Mouse (Mus musculus) thymus, postnatal 36 days (tissue): ENCODE results near the gene Coa4.
"Not testable (repeated sequence)": the region's sequence is repeated elsewhere in the genome, so short reads cannot be mapped to it uniquely, and the experiment has no call there.

ENCODE experiments used
- DNase-seq, 2 experiments: peaks; one replicate each; pipeline ENCODE4 v3.0.0; 2022; ENCODE audit warnings: mixed read lengths in 2 of 2

Coa4 gene

DNA sequence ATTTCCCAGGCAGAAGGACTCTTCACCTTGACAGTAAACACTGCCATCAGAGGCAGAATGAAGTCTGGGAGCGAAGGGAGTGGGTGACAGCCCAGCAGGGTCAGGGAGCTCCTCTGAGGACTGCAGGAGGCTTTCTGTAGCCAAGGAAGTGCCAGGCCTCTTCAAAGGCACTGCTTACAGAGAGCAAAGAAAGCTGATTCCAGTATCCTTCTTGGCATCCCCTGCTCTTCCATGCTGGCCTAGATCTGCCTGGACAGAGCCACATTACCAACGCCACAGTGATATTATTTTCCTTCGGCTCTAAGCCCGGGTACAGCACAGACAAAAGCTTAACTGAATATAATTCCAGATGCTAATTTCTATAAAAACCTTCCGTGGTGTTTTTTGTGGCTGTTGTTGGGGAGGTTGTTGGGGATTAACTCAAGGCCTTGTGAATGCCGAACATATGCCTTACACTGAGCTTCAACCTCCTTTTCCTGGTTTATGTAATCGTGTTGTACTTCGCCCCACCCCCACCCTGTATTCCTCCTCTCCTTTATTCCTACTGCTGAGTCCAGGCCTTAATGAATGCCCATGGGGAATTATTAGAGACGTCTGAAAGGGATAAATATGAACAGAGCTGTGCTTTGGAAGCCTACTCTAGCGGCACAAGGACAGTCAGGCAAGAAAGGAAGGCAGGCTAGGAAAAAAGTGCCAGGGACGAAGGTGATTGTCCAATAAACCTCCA, 25.2 kb downstream of the Coa4 start:
- DNase-seq: no peak

DNA sequence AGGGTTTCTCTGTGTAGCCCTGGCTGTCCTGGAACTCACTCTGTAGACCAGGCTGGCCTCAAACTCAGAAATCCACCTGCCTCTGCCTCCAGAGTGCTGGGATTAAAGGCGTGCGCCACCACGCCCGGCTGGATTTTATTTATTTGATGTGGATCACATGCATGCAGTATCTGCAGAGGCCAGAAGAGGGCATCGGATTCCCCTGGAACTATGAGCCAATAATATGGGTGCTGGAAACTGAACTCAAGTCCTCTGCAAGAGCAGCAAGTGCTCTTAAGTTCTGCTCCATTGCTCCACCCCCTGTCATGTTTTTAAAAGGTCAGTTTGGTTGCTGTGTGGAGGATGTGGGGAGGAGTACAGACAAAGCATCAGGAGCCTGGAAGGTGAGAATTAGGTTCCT, 30.4 kb downstream of the Coa4 start:
- DNase-seq: not testable (repeated sequence)

DNA sequence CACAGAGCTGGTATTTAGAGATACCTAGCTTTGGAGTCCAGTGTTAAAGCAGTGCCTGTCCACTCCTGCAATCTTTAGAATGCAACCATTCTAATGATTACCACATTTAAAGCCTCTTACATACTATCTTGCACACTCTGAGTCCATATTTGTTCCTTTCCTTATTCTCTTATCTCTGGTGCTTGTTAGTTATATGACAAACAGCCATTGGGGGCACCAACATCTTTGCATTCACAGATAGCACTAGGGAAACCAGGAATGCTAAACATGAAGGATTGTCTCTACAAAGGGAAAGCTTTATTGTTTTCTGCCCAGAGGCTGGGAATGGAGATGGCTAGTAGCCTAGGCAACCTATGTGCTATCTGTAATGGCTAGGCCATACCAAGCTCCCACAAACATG, 33.0 kb downstream of the Coa4 start:
- no peak for DNase-seq

DNA sequence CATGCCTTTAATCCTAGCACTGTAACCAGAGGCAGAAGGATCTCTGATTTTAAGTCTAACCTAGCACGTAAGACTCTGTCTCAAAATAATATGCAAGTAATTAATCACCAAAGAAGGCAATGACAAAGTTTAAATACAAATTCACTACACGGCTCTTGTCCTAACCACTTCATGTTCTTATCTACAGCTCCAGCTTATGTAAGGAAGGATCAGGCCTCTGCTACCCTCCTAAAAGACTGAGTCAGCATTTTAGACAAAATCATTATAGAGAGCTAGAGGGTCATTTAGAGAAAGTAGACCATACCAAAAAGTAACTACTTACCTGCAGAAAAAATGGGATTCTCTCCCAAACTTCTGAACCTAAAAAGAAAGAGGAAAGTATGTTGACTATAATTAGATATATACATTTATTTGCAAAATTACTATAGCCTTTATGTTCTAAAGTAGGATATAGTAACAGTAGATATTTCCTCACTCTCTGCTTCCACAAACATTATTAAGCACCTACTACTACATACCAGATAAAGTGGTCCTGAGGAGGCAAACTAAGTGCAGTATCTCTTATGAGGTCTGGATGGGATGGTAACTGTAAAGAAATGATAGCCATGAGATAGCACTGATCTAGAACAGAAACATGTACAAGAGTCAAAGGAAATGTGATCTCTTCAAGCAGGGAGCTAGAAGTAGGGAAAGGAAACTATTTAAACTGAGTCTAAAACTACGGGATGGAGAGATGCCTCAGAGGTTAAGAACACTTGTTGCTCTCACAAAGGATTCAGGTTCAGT, 34.3 kb downstream of the Coa4 start:
- no peak for DNase-seq

DNA sequence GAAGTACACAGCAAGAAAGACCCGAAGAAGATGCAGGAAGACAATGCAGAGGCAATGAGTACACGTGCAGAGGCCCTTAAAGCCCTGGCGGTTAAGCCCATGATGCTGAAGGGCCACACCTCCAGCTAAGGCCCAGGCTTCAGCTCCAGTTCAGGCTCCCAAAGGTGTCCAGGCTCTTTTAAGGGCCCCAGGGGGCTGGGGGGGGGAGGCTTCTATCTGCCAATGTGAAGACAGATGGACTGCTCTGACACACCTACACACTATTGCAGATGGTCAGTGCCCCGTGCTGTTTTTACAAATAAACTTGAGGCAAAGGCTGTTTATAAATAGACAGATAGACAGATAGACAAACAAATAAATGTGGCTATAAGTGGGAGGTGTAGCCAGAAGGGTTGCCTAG, 35.2 kb downstream of the Coa4 start:
- DNase-seq: no peak

DNA sequence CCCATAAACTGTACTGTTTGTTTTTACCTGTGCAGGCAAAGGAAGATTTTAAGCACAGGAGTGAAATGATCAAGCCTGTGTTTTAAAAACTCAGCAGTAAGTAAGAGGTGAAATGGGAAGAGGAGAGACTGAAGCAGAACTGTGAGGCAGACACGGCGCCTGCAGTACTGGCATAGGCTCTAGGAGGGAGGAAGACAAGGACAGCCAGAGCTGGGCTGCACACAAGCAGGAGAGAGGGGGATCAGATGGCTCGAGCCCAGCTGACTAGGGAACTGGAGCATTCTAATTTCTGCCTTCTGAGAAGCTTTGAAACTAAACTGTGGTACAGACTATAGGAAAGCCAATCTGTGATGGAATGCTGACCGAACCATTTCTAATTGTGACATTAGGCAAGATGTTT, 35.8 kb downstream of the Coa4 start:
- DNase-seq: no peak

DNA sequence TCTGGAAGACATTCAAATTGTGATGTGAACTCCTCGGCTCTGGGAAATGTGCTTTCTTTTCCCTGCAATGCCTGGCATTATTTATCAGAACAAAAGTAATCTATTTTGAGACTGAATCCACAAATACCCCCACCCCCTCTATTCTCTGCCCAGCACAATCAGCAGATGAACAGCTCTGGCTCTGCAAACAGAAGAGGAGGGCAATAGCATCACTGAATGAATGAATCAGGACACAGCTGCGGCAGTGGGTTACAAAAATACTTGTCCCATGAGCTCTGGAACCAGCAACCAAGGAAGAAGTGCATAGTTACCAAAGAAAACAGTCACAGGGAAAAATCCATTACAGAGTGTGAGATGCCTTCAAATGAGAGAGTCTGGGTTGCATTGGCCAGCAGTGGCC, 41.9 kb downstream of the Coa4 start:
- DNase-seq: no peak

DNA sequence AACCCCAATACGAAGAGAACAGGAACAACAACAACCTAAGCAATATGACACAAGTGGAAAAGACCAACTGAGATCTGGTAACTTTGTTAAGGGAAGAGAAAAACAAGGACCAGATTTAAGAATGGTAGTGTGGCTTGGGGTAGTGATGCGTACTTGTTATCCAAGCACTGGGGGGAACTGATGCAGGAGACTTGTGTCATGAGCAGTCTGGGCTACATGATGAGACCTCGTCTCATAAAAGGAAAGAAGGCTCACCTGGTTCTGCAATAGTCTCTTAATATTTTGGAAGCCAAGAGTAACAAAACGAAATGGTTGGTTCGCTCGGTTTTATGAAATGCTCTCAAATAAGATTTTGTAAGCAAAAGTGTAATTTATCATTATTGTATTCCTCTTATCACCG, 45.4 kb downstream of the Coa4 start:
- DNase-seq: no peak

DNA sequence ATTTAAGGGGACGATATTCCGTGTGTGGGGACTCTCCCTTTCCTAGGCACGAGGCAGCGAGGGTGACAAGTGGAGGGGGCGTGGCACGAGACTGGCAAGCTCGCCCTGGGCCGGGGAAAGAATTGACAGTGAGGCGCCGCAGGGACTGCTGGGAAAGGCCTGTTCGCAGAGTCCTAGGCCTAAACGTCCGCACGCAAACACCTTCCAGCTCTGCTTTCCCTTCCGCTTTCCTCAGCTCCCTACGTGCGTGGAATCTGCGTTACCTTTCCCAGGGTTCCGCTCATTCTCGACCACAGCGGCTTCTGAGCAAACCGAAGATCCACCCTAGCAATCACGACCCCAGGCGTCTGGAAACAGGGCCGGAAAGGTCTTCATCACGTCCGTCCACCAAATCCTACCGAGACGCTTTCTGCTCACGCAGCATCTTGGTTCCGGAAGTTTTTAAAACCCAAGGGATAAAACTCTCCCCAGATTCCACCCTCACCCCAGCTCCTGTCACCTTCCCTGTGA, 45.9 kb downstream of the Coa4 start:
- peak; percentile 83 to 85 for DNase-seq

DNA sequence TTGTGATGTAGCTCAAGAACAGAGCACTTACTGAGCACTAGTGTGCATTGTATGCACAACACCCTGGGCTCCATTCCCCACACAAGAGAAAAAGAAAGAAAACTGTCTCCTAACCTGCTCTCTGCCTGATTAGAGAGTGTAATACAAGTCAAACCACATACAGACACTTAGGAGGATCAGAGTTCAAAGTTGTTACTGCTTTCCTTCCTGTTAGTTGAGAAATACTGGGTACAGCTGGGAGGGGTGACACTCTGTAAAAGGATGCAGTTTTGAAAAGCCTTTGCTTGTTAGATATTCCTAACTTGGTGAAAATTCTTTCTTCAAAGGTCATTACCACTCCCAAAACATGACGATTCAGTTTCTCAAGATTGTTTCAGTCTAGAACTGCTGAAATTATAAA, 52.9 kb downstream of the Coa4 start:
- no peak for DNase-seq
